Mouse (Mus musculus) lung, postnatal 25 days (tissue): Measurements from ENCODE around the gene Tnip1.
"Not testable (repeated sequence)": the region's sequence is repeated elsewhere in the genome, so short reads cannot be mapped to it uniquely, and the experiment has no call there.

ENCODE experiments used
- DNase-seq: peaks from one replicate; pipeline ENCODE4 v3.0.0; 2022; ENCODE audit warnings: low spot score

The Tnip1 gene

DNA sequence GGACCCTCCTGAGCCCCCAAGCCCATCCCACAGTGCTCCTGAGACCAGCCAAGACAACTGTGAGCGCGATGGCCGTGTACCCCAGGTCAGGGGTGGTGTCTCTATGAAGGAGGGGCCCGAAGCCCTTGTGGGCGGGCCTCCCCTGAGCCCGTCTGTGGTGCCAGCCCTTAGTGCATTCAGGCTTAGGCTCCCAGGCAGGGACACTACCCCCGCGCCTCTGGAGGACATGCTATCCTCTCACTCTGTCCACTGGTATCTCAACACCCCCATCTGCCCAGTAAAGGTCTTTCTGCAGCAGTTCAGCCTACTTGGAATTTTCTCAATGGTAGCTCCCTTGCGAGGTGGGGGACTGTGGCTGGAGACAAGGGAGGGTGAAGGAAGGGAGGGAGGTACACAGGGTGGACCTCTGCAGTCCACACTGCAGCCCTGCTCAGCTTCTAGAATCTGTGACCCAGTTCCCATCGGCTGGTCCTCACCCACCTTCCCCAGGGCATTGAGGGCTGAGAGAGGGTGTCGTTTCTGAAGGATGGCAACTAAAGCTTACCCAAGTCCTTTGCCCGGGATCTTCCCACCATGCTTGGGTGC, 52.5 kb downstream of the Tnip1 start:
- DNase-seq, result no peak

DNA sequence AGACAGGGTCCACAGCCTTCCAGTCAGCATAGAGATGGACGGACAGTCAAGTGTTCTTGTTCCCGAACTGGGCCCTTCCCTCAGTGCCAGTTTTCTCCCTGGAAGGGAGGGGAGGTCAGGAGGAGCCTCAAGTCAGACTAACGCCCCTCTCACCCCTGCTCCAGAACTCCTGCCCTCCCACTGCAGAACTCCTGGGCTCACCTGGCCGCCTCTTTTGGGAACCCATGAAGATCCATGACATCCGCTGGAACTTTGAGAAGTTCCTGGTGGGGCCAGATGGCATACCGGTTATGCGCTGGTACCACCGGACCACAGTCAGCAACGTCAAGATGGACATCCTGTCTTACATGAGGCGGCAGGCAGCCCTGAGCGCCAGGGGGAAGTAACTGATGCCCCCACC, 53.4 kb downstream of the Tnip1 start:
- DNase-seq, result no peak

DNA sequence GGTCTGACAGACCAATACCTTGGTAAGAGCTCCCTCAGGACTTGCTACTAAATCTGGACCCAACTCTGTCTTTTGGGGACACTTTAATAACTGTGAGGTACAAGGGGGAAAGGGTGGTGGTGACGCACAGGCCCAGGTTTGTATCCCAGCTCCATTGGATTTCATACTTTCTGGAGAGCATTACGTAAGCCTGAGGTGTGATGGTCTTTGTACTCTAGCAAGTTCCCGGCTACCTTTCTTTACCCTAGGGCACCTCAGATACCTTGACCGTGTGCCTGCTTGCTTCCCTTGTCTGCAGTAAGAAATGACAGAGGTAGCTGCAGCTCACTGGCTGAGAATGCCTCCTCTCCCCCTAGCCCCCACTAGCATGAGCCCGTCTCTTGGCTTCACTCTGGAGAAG, 55.5 kb downstream of the Tnip1 start:
- no peak for DNase-seq

DNA sequence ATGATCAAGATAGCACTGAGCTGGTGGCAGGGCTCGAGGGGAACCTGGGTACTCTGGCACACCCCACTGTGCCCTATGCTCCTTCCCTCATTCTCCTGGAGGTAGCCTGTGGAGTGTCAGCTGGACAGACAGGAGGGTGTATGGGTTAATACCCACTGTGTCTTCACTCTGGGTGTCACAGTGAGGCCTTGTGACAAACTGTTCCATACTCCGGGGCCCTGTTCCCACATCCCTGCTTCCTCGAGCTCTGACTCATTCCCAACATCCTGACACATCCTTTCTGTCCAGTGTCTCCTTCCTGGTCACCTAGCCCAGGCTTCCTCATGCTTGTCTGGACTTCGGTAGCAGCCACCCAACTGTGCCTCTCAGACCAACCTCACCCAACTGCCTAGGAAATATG, 56.3 kb downstream of the Tnip1 start:
- no peak for DNase-seq

DNA sequence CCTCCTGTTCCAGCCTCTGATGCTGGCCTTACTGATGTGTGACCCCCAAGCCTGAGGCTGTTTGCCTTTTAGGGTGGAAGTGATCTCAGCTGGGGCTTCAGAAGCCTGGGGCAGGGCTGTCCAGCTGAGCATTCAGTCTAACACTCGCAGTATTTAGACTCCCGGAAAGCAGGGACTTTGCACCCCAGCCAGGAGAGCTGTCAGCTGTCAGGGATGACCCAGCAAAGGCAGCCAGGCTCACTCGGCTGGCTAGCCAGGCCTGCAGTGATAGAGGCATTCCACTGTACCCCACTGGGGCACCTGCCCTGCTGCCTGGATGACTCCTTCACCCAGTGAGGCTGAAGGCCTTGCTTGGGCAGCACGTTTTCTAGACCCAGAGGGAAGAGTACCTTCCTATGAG, 56.8 kb downstream of the Tnip1 start:
- no peak for DNase-seq

DNA sequence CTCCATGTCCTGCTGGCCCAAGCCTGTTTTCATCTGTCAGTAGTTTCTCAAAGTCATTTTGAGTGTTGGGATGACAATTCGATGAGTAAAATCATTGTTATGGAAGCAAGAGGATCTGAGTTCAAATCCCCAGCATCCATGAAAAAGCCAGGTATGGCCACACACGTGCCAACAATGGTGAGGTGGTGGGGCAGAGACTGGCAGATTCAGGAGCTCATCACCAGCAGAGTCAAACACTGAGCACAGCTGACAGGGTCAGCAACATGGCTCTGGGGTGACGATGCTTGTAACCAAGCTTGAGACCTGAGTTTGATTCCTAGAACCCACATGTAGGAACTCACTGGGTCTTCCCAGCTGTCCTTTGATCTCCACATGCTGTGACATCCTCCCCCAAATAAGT, 57.6 kb downstream of the Tnip1 start:
- no peak for DNase-seq

DNA sequence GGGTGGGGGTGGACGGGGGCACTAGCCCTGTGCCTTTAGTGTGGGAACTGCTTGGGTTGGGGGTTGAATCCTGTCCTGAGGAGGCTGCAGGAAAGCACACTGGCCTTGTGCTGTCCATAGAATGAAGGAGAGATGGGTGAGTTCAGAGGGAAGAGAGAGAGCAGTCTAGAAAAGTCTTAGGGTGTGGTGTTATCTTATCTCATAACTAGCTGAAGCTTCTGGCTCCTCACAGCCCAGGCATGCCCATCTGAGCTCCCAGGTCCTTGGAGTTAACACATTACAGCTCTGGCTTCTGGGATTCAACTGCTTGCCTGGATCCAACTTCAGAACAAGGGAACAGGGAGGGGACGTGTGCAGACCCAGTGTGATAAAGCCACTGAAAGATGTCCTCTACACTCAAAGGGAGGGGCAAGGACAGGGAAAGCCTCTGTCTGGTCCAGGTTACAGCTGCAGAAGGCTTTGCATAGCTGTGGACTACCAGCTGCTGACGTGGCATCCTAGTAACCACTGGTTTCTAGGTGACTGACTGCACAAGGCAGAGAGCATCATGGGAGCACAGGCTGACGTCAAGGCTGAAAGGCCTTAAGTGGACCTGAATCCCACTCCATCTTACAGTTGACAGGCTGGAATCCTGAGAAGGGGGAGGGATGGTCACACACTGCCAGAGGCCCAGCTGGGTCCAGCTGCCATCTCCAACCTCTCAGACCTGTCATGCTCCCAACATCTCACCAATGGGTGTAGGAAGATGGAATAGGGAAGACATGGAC, 58.6 kb downstream of the Tnip1 start:
- DNase-seq, result peak; percentile 64

DNA sequence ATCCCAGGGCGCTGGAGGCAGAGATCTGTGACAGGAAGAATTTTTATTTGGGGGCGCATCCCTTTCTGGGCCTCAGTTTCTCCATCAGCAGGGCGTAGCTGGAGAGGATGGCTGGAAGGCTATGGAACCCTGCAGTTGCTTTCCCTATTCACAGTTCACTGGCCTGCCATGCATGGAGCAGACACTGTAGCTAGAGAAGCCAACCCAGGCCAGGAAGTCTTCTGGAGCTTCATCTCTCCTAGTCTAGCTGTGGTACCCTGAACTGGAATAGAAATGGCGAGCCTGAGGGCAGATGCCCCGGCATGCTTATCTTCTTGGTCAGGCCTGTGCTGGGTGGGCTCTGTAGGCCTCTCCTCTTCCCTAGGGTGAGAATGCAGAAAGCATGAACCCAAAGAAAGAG, 59.4 kb downstream of the Tnip1 start:
- no peak for DNase-seq

DNA sequence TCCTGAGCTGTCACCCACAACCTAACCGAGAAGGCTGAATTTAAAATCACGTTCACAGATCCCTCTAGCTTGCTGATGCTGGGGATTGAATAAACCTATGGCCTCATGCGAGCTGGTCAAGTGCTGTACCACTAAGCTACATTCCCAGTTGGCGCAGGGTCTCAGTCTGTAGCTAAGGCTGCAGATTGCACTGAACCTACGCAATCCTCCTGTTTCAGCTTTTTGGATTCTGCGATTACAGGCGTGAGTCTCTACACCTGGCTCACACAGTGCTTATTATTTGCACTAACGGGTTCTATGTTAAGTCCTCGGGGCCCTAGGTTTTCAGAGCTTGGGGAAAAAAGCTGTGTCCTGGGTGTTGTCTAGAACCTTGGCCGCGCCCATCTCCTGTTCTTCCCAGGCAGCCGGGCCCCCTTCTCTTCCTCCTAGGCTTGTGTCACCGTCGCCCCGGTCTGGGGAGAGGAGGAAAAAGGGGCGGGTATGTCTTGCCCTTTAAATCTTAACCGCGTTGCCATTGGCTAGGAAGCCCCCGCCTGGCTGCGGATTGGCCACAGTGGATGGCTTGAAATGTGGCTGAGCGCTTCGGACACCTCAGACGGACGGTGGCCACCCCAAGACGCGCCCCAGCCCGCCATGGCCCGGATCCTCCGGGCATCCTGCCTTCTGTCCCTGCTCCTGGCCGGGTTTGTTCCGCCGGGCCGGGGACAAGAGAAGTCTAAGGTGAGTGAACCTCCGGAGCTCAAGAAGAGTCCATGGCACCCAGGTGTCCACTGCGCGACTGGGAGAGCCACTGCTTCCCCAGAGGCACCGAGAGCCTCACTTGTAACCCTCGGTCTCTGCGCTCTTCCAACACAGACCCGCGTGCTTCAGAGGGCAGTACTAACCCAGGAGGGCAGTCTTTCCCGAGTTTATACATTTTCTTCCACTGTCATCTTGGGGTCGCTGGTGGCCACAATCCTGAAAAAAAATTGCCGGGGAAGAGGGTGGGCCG, 60.1 kb downstream of the Tnip1 start, which contains the start of gene Gpx3:
Gene Gpx3 (plus strand): TSS at position 121 of the 991 bp plus-strand sequence.
- DNase-seq, result peak; percentile 83

DNA sequence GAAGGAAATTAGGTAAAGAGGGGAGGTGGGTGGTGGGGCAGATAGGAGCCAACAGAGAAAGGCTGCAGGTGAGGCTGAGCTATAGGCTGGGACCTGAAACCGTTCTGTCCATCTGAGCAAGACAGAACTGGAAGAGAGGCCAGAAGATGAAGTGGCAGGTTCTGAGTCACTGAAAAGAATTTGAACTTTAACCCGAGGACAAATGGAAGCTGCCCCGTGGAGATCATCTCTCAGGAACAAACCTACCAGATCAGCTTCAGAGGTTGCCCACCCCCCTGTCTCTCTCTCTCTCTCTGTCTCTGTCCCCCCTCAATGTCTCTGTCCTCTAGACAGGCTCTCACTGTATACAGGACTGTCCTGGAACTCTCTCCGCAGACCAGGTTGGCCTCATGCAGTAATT, 63.1 kb downstream of the Tnip1 start:
- no peak for DNase-seq

DNA sequence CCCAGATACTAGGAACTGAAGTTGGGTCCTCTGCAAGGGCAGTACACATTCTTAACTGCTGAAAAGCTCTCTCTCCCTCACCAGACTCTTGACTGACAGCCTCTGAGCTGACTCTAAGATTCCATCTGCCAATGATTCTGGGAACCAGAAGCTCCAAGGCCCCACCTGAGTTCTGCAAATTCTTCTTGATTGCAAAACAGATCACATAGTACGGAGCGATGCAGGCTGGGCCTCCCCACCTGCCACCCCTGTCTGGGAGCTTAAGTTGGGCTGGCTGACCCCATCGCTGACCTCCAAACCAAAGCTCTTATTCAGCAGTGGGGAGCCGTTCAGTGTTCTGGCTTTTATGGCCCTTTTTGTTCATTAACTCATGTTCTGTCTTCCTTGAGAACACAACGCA, 65.2 kb downstream of the Tnip1 start:
- DNase-seq, result peak; percentile 17

DNA sequence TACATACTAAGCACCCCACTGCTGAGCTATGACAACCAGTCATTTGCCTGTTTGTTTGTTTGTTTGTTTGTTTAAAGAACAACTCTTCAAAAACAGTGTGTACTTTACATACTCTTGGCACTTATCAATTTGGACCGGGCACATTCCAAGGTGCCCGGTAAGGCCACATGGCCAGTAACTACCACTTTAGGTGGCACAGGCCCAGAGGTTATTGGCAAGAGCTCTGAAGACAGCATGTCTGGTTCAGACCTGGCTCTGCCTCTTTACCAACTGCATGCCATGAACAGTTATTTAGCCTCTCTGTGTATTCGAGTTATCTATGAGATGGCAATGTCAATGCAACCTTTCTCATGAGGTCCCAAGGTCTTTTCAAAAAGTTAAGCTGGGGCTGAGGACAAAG, 66.1 kb downstream of the Tnip1 start:
- DNase-seq, result not testable (repeated sequence)

DNA sequence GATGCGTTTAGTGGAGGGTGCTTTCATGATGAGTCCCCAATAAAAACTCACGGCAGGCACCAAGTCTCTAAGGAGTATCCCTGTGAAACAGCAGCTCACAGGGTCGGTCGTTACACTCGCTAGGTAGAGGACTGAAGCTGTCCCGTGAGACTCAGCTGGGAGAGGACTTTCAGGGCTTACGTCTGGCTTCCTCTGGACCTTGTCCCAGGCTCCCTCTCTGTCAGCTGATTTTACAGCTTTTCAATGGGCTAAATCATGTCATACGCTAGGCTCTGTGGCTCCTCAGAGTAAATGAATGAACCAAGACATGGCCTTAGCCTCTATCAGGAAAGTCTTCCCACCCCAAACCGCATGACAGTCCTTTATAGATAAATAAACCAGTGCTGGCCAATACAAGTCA, 68.1 kb downstream of the Tnip1 start:
- no peak for DNase-seq

DNA sequence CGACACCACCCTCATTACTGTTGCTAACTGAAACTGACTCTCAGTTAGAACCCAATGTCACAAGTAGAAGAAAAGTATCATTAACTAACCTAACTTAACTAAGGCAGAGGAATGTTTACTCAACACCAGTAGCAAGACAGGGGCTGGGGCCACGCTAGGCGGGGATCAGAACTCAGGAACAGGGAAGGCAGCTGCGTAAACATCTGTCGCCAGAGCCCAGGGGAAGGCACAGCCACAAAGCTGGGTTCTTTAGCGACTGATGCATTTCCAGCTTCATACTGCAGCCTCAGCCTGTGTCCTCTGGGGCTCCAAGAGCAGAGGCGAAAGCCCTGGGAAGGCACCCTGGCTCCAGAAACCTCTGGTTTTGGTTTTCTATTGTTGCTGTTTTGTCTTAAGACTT, 70.6 kb downstream of the Tnip1 start:
- no peak for DNase-seq

DNA sequence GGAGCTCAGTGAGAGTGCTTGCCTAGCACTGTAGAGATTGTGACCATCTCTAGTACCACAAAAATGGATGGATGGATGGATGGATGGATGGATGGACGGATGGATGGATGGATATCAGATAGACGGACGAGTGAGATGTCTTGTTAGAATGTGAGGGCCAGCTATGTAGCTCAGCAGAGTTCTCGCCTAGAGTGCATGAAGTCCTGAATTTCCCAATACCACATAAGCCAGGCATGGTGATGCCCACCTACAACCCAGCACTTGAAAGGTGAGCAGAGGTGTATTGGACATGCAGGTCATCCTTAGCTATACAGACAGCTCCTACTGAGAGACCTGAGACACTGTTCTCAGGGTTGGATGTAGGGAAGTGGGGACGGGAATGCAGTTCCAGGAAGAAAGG, 71.4 kb downstream of the Tnip1 start:
- DNase-seq, result no peak

DNA sequence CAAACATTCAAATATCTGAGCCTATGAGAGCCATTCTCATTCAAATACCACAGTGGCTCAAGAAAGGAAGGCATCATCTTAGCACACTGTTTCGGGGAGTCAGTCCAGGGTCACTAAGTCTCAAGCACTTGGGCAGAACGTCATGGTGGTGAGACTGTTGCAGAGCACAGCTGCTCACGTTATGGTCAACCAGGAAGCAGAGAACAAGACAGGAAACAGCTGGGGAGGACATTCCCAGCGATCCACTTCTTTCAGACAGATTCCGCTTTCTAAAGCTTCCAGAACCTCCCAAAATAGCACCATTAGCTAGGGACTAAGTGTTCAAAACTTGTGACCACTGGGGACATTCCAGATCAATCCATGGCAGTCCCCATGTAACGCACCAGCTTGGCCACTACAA, 74.8 kb downstream of the Tnip1 start:
- peak; percentile 59 for DNase-seq

DNA sequence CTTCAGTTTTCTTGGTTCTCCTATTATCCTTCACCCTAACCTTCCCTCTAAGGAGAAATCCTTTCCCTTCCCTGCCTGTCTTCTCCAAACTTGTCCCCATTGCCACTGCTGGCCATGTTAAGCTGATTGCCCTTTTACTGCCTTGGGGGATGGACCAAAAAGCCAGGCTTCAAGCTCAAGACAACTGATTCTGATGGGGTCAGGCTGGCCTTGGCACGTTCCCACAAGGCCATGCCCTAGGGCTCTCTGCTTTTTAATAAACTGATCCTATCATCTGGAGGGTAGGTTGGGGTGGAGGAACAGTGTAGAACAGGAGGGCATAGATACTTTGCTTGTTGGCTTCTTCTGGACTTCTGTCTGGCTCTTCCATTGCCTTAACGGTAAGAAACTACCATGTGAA, 77.3 kb downstream of the Tnip1 start:
- no peak for DNase-seq

DNA sequence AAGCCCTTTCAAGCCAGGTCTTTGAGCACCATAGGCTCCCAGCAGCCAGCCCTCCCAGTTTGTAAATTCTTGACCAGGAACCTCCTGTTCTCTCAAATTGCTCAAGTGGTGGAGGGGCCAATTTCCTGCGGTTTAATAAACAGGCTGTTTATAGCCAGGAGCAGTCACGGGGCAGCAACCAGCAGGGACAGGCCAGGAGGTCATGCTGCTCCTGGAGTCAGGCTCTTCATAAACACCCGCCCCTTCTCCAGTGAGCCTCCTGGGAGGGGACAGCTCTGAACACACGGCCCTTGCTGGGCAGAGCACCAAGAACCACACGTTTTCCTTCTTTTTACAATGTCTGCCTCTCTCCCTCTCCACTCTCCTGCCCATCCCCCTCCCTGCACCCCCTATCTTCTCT, 77.8 kb downstream of the Tnip1 start:
- DNase-seq, result peak; percentile 90

DNA sequence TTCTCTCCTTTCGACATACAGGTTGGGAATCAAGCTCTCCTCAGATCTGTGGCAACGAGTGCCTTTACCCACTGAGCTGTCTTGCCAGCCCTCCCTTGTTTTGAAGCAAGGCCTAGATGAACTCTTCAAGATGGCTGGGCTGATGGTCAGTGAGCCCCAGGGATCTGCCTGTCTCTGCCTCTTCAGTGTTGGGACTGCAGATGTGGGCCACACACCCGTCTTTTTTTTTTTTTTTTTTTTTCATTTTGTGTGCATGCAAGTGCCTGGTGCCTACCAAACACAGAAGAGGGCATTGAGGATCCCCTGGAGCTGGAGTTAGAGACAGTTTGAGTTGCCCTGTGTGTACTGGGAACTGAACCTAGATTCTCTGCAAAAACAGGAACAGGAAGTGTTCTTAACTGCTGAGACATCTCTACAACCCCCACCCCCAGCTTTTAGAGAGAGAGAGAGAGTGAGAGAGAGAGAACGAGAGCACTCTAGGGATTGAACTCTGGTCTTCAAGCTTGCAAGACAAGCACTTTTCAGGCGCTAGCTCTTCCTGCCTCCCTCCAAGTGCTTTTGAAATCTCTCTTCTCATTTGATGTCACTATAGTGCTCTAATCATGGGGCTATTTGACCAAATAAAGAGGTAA, 78.4 kb downstream of the Tnip1 start:
- DNase-seq, result no peak

DNA sequence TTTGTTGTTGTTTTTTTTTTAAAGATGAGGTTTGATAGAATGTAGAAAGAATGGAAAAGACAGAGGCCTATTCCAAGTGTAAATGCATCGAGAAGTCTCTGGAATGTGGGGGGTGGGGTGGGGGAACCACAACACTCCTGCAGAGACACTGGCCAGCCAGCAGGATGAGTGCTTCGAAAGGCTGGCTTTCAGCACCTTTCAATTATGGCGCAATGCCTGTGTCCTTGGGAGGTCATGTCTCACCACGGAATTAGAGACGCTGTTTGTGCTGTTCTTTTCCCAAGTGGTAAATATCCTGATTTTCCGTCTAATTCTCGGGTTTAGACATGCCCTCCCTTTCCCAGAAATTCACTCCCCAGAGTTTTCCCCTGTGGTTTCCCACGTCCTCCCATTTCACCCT, 80.0 kb downstream of the Tnip1 start:
- DNase-seq, result peak; percentile 66

DNA sequence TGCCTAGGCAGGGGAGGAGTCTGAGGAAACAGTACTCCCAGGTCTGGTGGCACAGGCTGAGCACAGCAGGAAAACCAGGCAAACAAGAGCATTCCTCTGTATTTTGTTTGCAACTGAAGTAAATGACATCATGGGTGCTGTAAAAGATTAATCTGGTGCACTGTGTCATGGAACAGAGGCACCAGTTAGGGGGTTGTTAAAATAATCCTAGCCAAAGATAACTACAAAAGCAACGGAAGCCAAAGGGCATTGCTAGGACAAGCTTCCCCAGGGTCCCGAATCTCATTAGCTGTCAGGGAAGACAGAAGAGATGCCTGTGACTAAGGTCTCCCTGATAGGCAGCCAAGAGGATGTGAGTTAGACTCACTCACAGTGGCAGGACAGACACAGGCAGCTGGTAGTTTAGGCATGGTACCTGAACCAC, 81.7 kb downstream of the Tnip1 start:
- DNase-seq, result no peak

DNA sequence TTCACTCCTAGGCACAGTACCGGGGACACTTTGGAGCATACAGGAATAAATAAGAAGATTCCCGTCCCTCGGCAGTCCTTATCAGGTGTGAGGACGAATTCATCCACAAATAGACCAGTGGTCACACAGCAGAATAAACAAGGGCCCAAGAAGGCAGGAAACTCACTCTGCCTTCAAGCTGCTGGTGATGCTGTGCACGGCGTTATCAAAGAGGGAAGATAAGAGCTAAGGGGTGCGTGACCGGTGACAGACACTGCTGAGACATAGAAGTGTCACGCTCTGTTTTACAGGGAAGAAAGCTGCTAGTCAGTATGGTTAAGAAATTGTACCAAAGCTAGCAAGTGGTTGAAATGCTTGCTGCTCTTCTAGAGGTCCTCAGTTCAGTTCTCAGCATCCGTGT, 82.8 kb downstream of the Tnip1 start:
- DNase-seq, result no peak
